Mouse (Mus musculus) megakaryocyte, embryonic 14.5 days (primary cell): ENCODE results near the gene Uxt. TPM values are rescaled to one million over a fixed set of nuclear protein-coding genes. Genes with fewer than 3 reads are reported as not detected.
A peak's percentile ranks its signal among the peaks of the same experiment; 100 is the strongest.

Source experiments
- H3K27me3 ChIP-seq: replicated peaks from 2 replicates; pipeline ENCODE3; 2012; ENCODE audit warnings: inconsistent platforms
- H3K36me3 ChIP-seq: replicated peaks from 2 replicates; pipeline ENCODE3; 2012; ENCODE audit warnings: low read length, inconsistent platforms, mixed read lengths
- H3K4me1 ChIP-seq: 2 replicates; pipeline ENCODE4 v1.6.1; 2012; ENCODE audit warnings: inconsistent platforms
- H3K4me3 ChIP-seq: replicated peaks from 2 replicates; pipeline ENCODE3; 2012; ENCODE audit warnings: moderate library complexity, mild to moderate bottlenecking, inconsistent platforms
- H3K9me3 ChIP-seq: 2 replicates; pipeline ENCODE4 v1.6.1; 2012; ENCODE audit warnings: inconsistent platforms
- FLI1 ChIP-seq: IDR thresholded peaks from 2 replicates; pipeline ENCODE4 v1.6.1; 2012; ENCODE audit warnings: low read length, inconsistent platforms, mixed read lengths
- GATA1 ChIP-seq: IDR thresholded peaks from 3 replicates; pipeline ENCODE4 v1.6.1; 2012; ENCODE audit warnings: mixed read lengths, low read length, inconsistent platforms, borderline replicate concordance
- polyA plus RNA-seq: library from polyadenylated mRNA; stranded (reverse); fragments of >175 nt; gene quantifications from 2 replicates; pipeline ENCODE4 v1.2.3, GENCODE M21; 2012; ENCODE audit warnings: low replicate concordance; ENCODE audit not compliant: insufficient read depth

The Uxt gene
- polyA plus RNA-seq, 1 experiment: 40.1 TPM

DNA sequence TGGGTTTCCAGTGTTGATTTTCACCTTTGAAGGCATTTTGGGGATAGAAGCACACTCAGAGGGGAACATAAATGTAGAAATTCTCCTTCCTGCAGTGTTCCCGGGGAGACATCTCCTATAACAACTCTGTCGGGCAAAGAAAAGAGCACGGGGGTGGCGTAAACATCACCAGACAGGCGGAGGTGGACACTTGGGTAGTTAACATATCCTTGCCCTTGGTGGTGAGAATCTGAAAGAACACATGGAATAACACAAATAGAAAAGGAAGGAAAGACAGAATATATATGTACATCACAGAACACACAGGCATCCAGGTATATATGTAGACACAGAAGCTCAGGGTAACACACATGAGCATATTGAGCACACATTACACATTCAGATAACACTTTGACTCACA is 40.5 kb downstream of the Uxt start:
- H3K36me3 ChIP-seq: peaks cover 14% of the 10 kb centered on the region
- peaks cover 7% of the 10 kb centered on the region; the same call in 1 of the 2 replicates for H3K9me3 ChIP-seq
- no peak for TF ChIP-seq GATA1
- TF ChIP-seq FLI1: no peak
- H3K27me3 ChIP-seq: peaks cover 41% of the 10 kb centered on the region
- peak overlapping the region; percentile 91 for H3K4me3 ChIP-seq
- peaks cover 13% of the 10 kb centered on the region for H3K4me1 ChIP-seq

GRCm38 (mm10) chrX:20920844-20921364 is 40.9 kb downstream of the Uxt start, which contains the start of gene Syn1:
Syn1 (minus strand) TSS chrX:20921004.
- peaks cover 13% of the 10 kb centered on the region for H3K4me1 ChIP-seq
- H3K36me3 ChIP-seq: peaks cover 10% of the 10 kb centered on the region
- peaks cover 43% of the 10 kb centered on the region for H3K27me3 ChIP-seq
- TF ChIP-seq FLI1 (no peak), GATA1 (no peak)
- H3K4me3 ChIP-seq: peak within 1 kb of the TSS; percentile 91
- H3K9me3 ChIP-seq: peaks cover 7% of the 10 kb centered on the region; the same call in 1 of the 2 replicates

- TF ChIP-seq FLI1: no peak
- no peak for TF ChIP-seq GATA1
- Histone ChIP-seq H3K27me3 (peaks cover 47% of the 10 kb centered on the region), H3K4me1 (peaks cover 13% of the 10 kb centered on the region), H3K4me3 (peak overlapping the region; percentile 91), H3K9me3 (peaks cover 7% of the 10 kb centered on the region; the same call in 1 of the 2 replicates), H3K36me3 (peaks cover 6% of the 10 kb centered on the region)
Measured at GRCm38 (mm10) chrX:20920249-20920843, 41.5 kb downstream of the Uxt start.

- no peaks in the 10 kb centered on the region for H3K36me3 ChIP-seq
- no peak overlapping the region for H3K4me3 ChIP-seq
- H3K9me3 ChIP-seq: peaks cover 8% of the 10 kb centered on the region; the same call in 1 of the 2 replicates
- H3K4me1 ChIP-seq: peaks cover 3% of the 10 kb centered on the region
- peaks cover 51% of the 10 kb centered on the region for H3K27me3 ChIP-seq
- TF ChIP-seq GATA1 (no peak), FLI1 (no peak)
Measured at GRCm38 (mm10) chrX:20915075-20915474, 46.7 kb downstream of the Uxt start.

GRCm38 (mm10) chrX:20913726-20914125 is 48.1 kb downstream of the Uxt start:
- peaks cover 5% of the 10 kb centered on the region for H3K4me1 ChIP-seq
- TF ChIP-seq GATA1 (no peak), FLI1 (no peak)
- H3K36me3 ChIP-seq: no peaks in the 10 kb centered on the region
- peaks cover 45% of the 10 kb centered on the region for H3K27me3 ChIP-seq
- peaks cover 8% of the 10 kb centered on the region; the same call in 1 of the 2 replicates for H3K9me3 ChIP-seq
- no peak overlapping the region for H3K4me3 ChIP-seq

DNA sequence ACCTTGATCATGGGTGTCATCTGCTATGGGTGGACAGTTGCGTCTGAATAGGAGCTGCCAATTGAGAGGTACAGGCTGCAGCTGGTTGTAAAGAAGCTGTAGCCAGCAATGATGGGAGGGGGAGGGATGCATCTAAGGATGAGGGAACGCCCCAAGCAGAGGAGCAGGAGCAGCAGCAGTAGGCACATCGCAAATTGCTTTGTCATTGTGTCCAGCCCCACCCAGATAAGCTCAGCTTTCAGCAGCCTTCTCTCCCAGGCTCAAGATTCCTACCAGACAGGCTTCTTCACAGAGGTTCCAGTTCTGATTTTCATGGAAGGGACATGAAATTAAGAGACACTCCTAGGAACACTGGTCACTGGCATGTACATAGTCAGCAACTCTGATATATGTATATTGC is 51.7 kb downstream of the Uxt start:
- Histone ChIP-seq H3K4me3 (no peak overlapping the region), H3K36me3 (no peaks in the 10 kb centered on the region), H3K4me1 (peaks cover 5% of the 10 kb centered on the region), H3K27me3 (peaks cover 30% of the 10 kb centered on the region), H3K9me3 (peaks cover 8% of the 10 kb centered on the region; the same call in 1 of the 2 replicates)
- TF ChIP-seq FLI1: no peak
- no peak for TF ChIP-seq GATA1

Other genes starting within 250 kb of the Uxt start
- gene Araf, start 164.2 kb downstream of the Uxt start, polyA plus RNA-seq: 9.4 and 43.5 TPM in 2 replicates
- not detected in 2 replicates for gene Timp1, start 91.9 kb downstream of the Uxt start, polyA plus RNA-seq
- gene Syn1, start 41.0 kb downstream of the Uxt start, polyA plus RNA-seq: 1.8 and 4.0 TPM in 2 replicates
- 28.5 and 153 TPM in 2 replicates for gene Cfp, start 30.5 kb downstream of the Uxt start, polyA plus RNA-seq
- gene Elk1, start 11.4 kb downstream of the Uxt start, polyA plus RNA-seq: 13.9 and 31.4 TPM in 2 replicates
- 0.06 TPM in 1 of 2 replicates, not detected in the other for gene Zfp182, start 100.3 kb upstream of the Uxt start, polyA plus RNA-seq
- gene Spaca5, start 106.4 kb upstream of the Uxt start, polyA plus RNA-seq: not detected in 2 replicates
- gene Zfp300, start 127.5 kb upstream of the Uxt start, polyA plus RNA-seq: not detected in 2 replicates
- not detected in 2 replicates for gene Ssxa1, start 153.8 kb upstream of the Uxt start, polyA plus RNA-seq
- not detected in 2 replicates for gene Gm21876, start 213.6 kb upstream of the Uxt start, polyA plus RNA-seq